Mouse (Mus musculus) embryonic facial prominence, embryonic 11.5 days (tissue): ENCODE data around the gene Tmem120b. TPM values are rescaled to one million over a fixed set of nuclear protein-coding genes. Genes with fewer than 3 reads are reported as not detected.

Experiments
- ATAC-seq: fragments of 200-750 bp; cut with Nextera tagmentation; replicated peaks from 2 replicates; pipeline ENCODE4 v1.8.0; 2017; ENCODE audit warnings: low read depth; ENCODE audit not compliant: insufficient number of reproducible peaks, low FRiP score, low TSS enrichment
- DNase-seq: peaks from one replicate; pipeline ENCODE4 v3.0.0-alpha.2; 2015; ENCODE audit warnings: low spot score
- H3K27ac ChIP-seq: fragments of 300-500 bp; sonication (generic); replicated peaks from 2 replicates; pipeline ENCODE4 v1.5.1; 2014; ENCODE audit warnings: mild to moderate bottlenecking, low read depth, low read length, control low read depth
- H3K27me3 ChIP-seq: fragments of 300-500 bp; sonication (generic); 2 replicates; pipeline ENCODE4 v1.6.1; 2014; ENCODE audit warnings: mild to moderate bottlenecking, low read length, moderate library complexity, mixed read lengths; ENCODE audit not compliant: control insufficient read depth, insufficient read depth
- H3K36me3 ChIP-seq: fragments of 300-500 bp; sonication (generic); replicated peaks from 2 replicates; pipeline ENCODE4 v1.6.1; 2014; ENCODE audit warnings: low read depth, mild to moderate bottlenecking, low read length, moderate library complexity, mixed read lengths; ENCODE audit not compliant: control insufficient read depth, insufficient read depth
- H3K4me1 ChIP-seq: fragments of 300-500 bp; sonication (generic); 2 replicates; pipeline ENCODE4 v1.6.1; 2014; ENCODE audit warnings: low read length, mixed read lengths; ENCODE audit not compliant: control insufficient read depth, insufficient read depth
- H3K4me2 ChIP-seq: fragments of 300-500 bp; sonication (generic); 2 replicates; pipeline ENCODE4 v1.6.1; 2014; ENCODE audit warnings: low read depth, mild to moderate bottlenecking, control low read depth, low read length, moderate library complexity
- H3K4me3 ChIP-seq: fragments of 300-500 bp; sonication (generic); 2 replicates; pipeline ENCODE4 v1.5.1; 2014; ENCODE audit warnings: low read depth, low read length, control low read depth
- H3K9ac ChIP-seq: fragments of 300-500 bp; sonication (generic); replicated peaks from 2 replicates; pipeline ENCODE4 v1.6.1; 2014; ENCODE audit warnings: mild to moderate bottlenecking, control low read depth, low read length
- H3K9me3 ChIP-seq: fragments of 300-500 bp; sonication (generic); replicated peaks from 2 replicates; pipeline ENCODE4 v1.6.1; 2016; ENCODE audit warnings: mild to moderate bottlenecking, low read length, inconsistent platforms, mixed read lengths; ENCODE audit not compliant: control insufficient read depth
- WGBS: fragments of 180-500 bp; shearing (Covaris S2); extraction: QIAGEN DNeasy Blood & Tissue Kit; methylation state at CpG from one replicate; pipeline ENCODE4 v1.1.7; 2014; 5-methylcytosine and 5-hydroxymethylcytosine counted together
- polyA plus RNA-seq: library from polyadenylated mRNA; unstranded; fragments of >200 nt; fragmentation: Nextera tagmentation; extraction: Ambion mirVana; gene quantifications from 2 replicates; pipeline ENCODE4 v1.2.1, GENCODE M21; 2014

The Tmem120b gene
- polyA plus RNA-seq, 1 experiment from 2014 or later: 7.9 TPM

DNA sequence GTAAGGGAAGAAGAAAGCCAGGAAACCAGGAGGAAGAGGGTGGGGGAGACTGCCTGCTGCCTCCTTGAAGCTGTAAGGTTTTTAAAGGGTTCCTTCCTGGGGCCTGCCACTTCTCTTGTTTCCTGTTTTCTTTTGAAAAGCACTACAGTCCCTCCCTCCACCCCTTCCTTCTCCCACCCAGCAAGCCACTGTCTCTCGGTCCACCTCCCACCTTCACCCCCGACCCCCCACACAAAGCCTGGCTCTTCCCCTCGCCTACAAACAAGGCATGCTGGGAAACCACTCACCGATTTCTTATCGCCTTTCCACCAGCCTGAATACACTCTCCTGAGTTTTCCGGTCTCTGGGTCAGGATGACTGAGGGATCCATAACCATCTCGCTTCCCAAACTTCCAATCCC lies 27.4 kb upstream of the Tmem120b start:
- H3K4me3 ChIP-seq: no peak overlapping the region
- no peaks in the 10 kb centered on the region for H3K36me3 ChIP-seq
- no peaks in the 10 kb centered on the region for H3K27me3 ChIP-seq
- H3K4me1 ChIP-seq: no peaks in the 10 kb centered on the region
- H3K9ac ChIP-seq: no peak overlapping the region
- DNase-seq (no peak), ATAC-seq (no peak)
- H3K4me2 ChIP-seq: no peak overlapping the region
- WGBS: 58% methylated on average over 7 of the region's 7 CpGs
- no peaks in the 10 kb centered on the region for H3K9me3 ChIP-seq
- H3K27ac ChIP-seq: no peak overlapping the region

DNA sequence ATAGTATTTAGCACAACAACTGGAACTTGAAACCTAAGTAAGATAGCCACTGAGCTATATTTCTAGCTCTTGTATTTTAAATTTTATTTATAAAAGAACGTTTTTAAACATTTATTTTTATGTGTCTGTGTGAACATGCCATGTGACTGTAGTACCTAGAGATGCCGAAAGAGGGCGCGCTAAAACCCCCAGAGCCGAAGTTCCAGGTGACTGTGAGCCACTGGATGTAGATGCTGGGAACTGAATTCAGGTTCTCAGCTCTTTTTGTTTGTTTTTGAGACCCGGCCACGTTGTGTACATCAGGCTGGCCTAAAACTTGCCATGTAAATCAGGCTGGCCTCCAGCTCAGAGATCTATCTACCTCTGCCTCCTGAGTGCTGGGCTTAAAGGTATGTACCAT lies 24.4 kb upstream of the Tmem120b start:
- H3K36me3 ChIP-seq: no peaks in the 10 kb centered on the region
- 17% methylated on average over 7 of the region's 7 CpGs for WGBS
- no peaks in the 10 kb centered on the region for H3K4me1 ChIP-seq
- H3K9me3 ChIP-seq: no peaks in the 10 kb centered on the region
- H3K27ac ChIP-seq: no peak overlapping the region
- H3K4me3 ChIP-seq: no peak overlapping the region
- ATAC-seq: no peak
- H3K27me3 ChIP-seq: no peaks in the 10 kb centered on the region
- DNase-seq: peak; percentile 42
- no peak overlapping the region for H3K9ac ChIP-seq
- H3K4me2 ChIP-seq: no peak overlapping the region

DNA sequence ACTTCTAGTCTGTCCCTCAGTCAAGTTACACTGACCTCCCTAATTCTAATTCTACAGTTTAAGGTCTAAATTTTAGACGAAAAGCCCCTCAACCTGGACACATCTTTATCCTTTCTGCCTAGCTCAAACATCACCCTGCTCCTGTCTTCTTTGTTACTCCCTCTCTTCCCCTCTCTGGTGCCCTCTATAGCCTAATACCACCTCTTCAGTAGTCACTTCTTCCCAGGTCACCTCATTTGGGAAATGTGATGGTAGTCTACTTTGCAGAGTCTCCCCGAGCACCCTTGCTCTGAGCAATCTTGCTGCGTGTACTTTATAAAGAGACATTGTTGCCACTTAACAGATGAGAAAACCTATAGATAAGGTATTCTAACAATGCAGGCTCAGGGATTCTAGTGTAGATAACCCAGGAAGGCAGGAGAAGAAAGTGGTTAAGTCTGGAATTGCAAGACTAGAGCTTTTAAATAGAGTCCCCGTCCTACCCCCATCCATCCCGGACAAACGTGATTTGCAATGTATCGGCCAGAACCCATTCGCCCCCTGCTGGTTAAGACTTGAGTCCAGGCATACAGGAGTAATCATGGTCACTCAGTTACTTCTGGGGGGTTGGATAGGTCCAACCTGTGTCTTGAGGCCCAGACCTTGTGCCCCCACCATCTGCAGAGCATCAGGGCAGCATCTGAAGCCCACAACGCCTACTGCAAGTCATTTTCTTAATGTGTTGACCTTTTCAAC lies 22.5 kb upstream of the Tmem120b start:
- Histone ChIP-seq H3K36me3 (no peaks in the 10 kb centered on the region), H3K4me1 (no peaks in the 10 kb centered on the region; the same call in 1 of the 2 replicates), H3K27me3 (no peaks in the 10 kb centered on the region), H3K27ac (no peak overlapping the region), H3K4me3 (no peak overlapping the region), H3K9me3 (no peaks in the 10 kb centered on the region), H3K9ac (no peak overlapping the region), H3K4me2 (no peak overlapping the region)
- peak; percentile 82 for DNase-seq
- WGBS: 30% methylated on average over 9 of the region's 9 CpGs
- no peak for ATAC-seq

DNA sequence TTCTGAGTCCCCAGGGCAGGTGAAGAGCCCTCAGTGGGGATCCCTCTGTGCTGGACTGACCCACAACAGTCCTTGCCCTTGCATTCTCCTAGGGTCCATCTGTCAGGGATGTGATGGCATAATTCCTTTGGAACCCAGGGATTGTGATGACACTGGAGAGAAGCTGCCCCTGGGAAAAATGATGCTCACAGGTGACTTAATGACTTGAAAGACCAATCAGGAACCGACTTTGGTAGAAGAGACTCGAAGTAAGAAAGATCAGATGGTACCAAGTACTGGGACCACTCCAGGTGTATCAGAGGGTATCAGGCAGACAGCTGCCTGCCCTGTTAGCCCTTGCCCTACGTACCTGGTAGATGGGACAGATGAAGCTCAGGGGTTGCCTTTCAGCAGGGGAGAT lies 21.3 kb upstream of the Tmem120b start, which contains the start of gene Morn3:
Gene Morn3 (minus strand): TSS at position 101 of the 400 bp plus-strand sequence.
- Histone ChIP-seq H3K27me3 (no peaks in the 10 kb centered on the region), H3K4me2 (no peak within 1 kb of the TSS), H3K27ac (no peak within 1 kb of the TSS), H3K4me1 (no peaks in the 10 kb centered on the region; the same call in 1 of the 2 replicates), H3K36me3 (no peaks in the 10 kb centered on the region), H3K9me3 (no peaks in the 10 kb centered on the region), H3K4me3 (no peak within 1 kb of the TSS), H3K9ac (no peak within 1 kb of the TSS)
- DNase-seq: no peak
- ATAC-seq: no peak
- 86% methylated on average over 3 of the region's 3 CpGs for WGBS

DNA sequence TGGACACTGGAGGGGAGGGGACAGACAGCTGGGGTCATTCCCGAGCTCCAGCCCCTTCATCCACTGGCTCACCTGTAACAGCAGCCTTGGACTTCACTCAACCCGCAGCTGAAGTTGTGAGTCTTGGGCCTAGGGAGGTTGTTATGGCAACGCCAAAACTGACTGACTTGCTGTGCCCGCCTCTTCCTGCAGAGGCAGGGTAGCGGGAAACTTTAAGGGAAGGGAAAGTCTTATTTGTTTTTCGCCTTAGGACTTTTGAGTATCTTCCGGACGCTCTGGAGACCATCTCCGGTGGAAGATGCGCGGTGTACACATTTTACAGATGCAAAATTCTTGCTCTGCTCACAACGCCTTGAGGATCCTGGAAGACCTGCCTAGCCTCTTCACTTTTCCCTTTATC lies 18.9 kb upstream of the Tmem120b start:
- ATAC-seq: peak; percentile 73; the same call in 1 of the 2 replicates
- H3K27ac ChIP-seq: no peak overlapping the region
- 4% methylated on average over 12 of the region's 12 CpGs for WGBS

DNA sequence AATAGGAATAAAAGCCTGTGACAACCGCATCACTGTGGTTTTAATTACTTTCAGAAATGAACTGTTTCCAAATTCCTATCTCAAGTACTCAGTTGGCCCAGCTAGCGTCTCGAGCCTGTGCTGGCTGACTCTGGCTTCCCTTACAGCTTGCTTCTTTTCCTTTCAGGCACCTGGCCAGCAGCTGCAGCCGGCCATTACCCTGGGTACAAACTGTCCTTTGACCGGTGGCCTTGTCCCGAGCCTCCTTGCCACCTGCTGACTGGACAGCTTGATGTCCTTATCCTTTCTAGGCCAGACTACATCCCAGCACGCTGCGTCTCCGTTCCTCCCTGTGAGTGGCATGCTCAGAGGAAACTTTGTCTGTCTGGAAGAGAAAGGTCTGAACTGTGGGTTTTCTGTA lies 17.3 kb upstream of the Tmem120b start:
- 85% methylated on average over 9 of the region's 9 CpGs for WGBS

More for the DNA sequence above, 18.9 kb upstream of the Tmem120b start:
- no peaks in the 10 kb centered on the region for H3K9me3 ChIP-seq
- H3K4me3 ChIP-seq: 0 out of 2 replicates have a peak overlapping the region, but pooled peaks have one; percentile 14
- H3K9ac ChIP-seq: peak overlapping the region; percentile 56
- peak; percentile 85 for DNase-seq
- no peaks in the 10 kb centered on the region; the same call in 1 of the 2 replicates for H3K4me1 ChIP-seq
- H3K4me2 ChIP-seq: peak overlapping the region; percentile 43
- no peaks in the 10 kb centered on the region for H3K36me3 ChIP-seq
- H3K27me3 ChIP-seq: no peaks in the 10 kb centered on the region

DNA sequence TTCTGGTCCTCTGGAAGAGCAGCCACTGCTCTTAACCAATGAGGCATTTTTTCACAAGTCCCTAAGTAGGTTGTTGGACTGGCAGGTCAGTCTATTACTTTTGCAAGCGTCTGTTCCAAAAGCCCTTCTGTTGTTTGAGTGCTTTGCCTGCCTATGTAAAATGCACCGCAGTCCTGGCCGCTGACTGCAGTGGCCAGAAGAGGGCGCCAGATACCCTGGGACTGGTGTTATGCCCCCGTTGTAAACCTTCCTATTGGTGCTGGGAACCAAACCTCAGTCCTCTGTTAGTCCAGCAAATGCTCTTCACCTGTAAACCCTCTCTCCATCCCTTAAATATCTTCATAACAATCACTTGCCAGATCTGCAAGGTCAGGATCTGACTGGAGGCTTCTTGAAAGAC lies 16.5 kb upstream of the Tmem120b start:
- H3K9ac ChIP-seq: no peak overlapping the region
- no peaks in the 10 kb centered on the region; the same call in 1 of the 2 replicates for H3K4me1 ChIP-seq
- DNase-seq (no peak), ATAC-seq (no peak)
- H3K36me3 ChIP-seq: no peaks in the 10 kb centered on the region
- WGBS: 77% methylated on average over 5 of the region's 5 CpGs
- no peaks in the 10 kb centered on the region for H3K27me3 ChIP-seq
- no peak overlapping the region for H3K27ac ChIP-seq
- no peak overlapping the region for H3K4me2 ChIP-seq
- no peaks in the 10 kb centered on the region for H3K9me3 ChIP-seq
- H3K4me3 ChIP-seq: no peak overlapping the region

More for the DNA sequence above, 17.3 kb upstream of the Tmem120b start:
- no peak overlapping the region for H3K4me2 ChIP-seq
- H3K4me3 ChIP-seq: no peak overlapping the region
- H3K4me1 ChIP-seq: no peaks in the 10 kb centered on the region; the same call in 1 of the 2 replicates
- H3K36me3 ChIP-seq: no peaks in the 10 kb centered on the region
- no peak overlapping the region for H3K9ac ChIP-seq
- no peaks in the 10 kb centered on the region for H3K27me3 ChIP-seq
- no peaks in the 10 kb centered on the region for H3K9me3 ChIP-seq
- no peak overlapping the region for H3K27ac ChIP-seq
- no peak for DNase-seq
- ATAC-seq: no peak
